Mouse (Mus musculus): ENCODE measurements at regions not wholly inside any gene's neighbourhood (a gene's known extent, or its start where the extent isn't known, plus 50 kb on each side); places are given as distances from the start of the nearest gene placed in this dataset.

DNA sequence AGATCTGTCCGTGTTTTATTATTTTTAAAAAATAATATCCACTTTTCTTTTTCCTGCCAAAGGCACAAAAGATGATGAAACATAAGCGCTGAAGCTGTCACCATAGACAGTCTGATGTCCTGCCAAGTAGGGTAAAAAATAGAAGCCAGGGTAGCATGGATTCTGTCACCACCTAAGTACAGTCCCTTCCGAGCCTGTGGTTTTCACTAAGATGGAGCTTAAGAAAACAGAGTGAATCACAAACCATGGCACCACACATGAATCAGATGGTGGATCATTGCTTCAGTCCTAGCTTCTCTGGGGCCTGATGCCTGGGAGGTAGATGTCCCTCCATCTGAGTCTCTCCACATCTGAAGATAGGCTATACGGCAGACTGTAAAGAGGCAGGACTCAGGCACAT lies 55.9 kb upstream of the Fmod start:
- ATAC-seq (ENCODE audit: extremely low read depth, insufficient number of reproducible peaks, low FRiP score, poor library complexity, severe bottlenecking): no peak
- DNase-seq (ENCODE audit: low spot score): no peak
- peaks cover 49% of the 10 kb centered on the region for H3K27me3 ChIP-seq (ENCODE audit: insufficient read depth, low read length)
- no peaks in the 10 kb centered on the region for H3K9me3 ChIP-seq (replicated peaks)
- peaks cover 8% of the 10 kb centered on the region for H3K4me1 ChIP-seq (ENCODE audit: insufficient read depth, low read depth, low read length)
- H3K4me3 ChIP-seq (ENCODE audit: low read depth, low read length): no peak overlapping the region
- TF ChIP-seq POLR2AphosphoS5 (IDR thresholded peaks at IDR 0.05; ENCODE audit: insufficient replicate concordance, low read depth, low read length) (no peak), GATA2 (IDR thresholded peaks at IDR 0.05; ENCODE audit: borderline replicate concordance, low read depth, low read length) (no peak), TAL1 (conservative IDR thresholded peaks at IDR 0.05; ENCODE audit: low read depth, low read length) (no peak), CTCF (IDR thresholded peaks at IDR 0.05; ENCODE audit: low read depth, low read length) (no peak)
- no peaks in the 10 kb centered on the region for H3K36me3 ChIP-seq (replicated peaks)

GRCm38 (mm10) chr1:133978271-133978988 lies 57.2 kb upstream of the Prelp start:
- H3K9me3 ChIP-seq (replicated peaks): no peaks in the 10 kb centered on the region
- H3K4me1 ChIP-seq (ENCODE audit: insufficient read depth, low read depth, low read length): peaks cover 8% of the 10 kb centered on the region
- H3K36me3 ChIP-seq (replicated peaks): no peaks in the 10 kb centered on the region
- no peak for TF ChIP-seq GATA2 (IDR thresholded peaks at IDR 0.05; ENCODE audit: borderline replicate concordance, low read depth, low read length)
- TF ChIP-seq POLR2AphosphoS5 (IDR thresholded peaks at IDR 0.05; ENCODE audit: insufficient replicate concordance, low read depth, low read length): no peak
- no peak for TF ChIP-seq TAL1 (conservative IDR thresholded peaks at IDR 0.05; ENCODE audit: low read depth, low read length)
- no peak for TF ChIP-seq GATA1 (IDR thresholded peaks at IDR 0.05; ENCODE audit: borderline replicate concordance, low read length)
- no peak for TF ChIP-seq CTCF (IDR thresholded peaks at IDR 0.05; ENCODE audit: low read depth, low read length)
- ATAC-seq (ENCODE audit: extremely low read depth, insufficient number of reproducible peaks, low FRiP score, poor library complexity, severe bottlenecking) (no peak), DNase-seq (ENCODE audit: low spot score) (no peak)
- H3K27me3 ChIP-seq (ENCODE audit: insufficient read depth, low read length): peaks cover 63% of the 10 kb centered on the region
- H3K4me3 ChIP-seq (ENCODE audit: low read depth, low read length): no peak overlapping the region

- H3K27me3 ChIP-seq (ENCODE audit: insufficient read depth, low read length): peaks cover 74% of the 10 kb centered on the region
- no peak for TF ChIP-seq TAL1 (conservative IDR thresholded peaks at IDR 0.05; ENCODE audit: low read depth, low read length)
- no peak for TF ChIP-seq GATA2 (IDR thresholded peaks at IDR 0.05; ENCODE audit: borderline replicate concordance, low read depth, low read length)
- TF ChIP-seq GATA1 (IDR thresholded peaks at IDR 0.05; ENCODE audit: borderline replicate concordance, low read length): no peak
- no peak for TF ChIP-seq CTCF (IDR thresholded peaks at IDR 0.05; ENCODE audit: low read depth, low read length)
- TF ChIP-seq POLR2AphosphoS5 (IDR thresholded peaks at IDR 0.05; ENCODE audit: insufficient replicate concordance, low read depth, low read length): no peak
- no peaks in the 10 kb centered on the region for H3K9me3 ChIP-seq (replicated peaks)
- ATAC-seq (ENCODE audit: extremely low read depth, insufficient number of reproducible peaks, low FRiP score, poor library complexity, severe bottlenecking): no peak
- H3K4me1 ChIP-seq (ENCODE audit: insufficient read depth, low read depth, low read length): peaks cover 12% of the 10 kb centered on the region
- DNase-seq (ENCODE audit: low spot score): no peak
- H3K4me3 ChIP-seq (ENCODE audit: low read depth, low read length): no peak overlapping the region
- no peaks in the 10 kb centered on the region for H3K36me3 ChIP-seq (replicated peaks)
Observed at GRCm38 (mm10) chr1:133977260-133977659, 56.0 kb upstream of the Prelp start.

- H3K9me3 ChIP-seq (replicated peaks): no peaks in the 10 kb centered on the region
- DNase-seq (ENCODE audit: low spot score): no peak
- H3K4me1 ChIP-seq (ENCODE audit: insufficient read depth, low read depth, low read length): peaks cover 14% of the 10 kb centered on the region
- H3K36me3 ChIP-seq (replicated peaks): no peaks in the 10 kb centered on the region
- H3K4me3 ChIP-seq (ENCODE audit: low read depth, low read length): no peak overlapping the region
- H3K27me3 ChIP-seq (ENCODE audit: insufficient read depth, low read length): peaks cover 80% of the 10 kb centered on the region
- no peak for TF ChIP-seq POLR2AphosphoS5 (IDR thresholded peaks at IDR 0.05; ENCODE audit: insufficient replicate concordance, low read depth, low read length)
- no peak for TF ChIP-seq GATA1 (IDR thresholded peaks at IDR 0.05; ENCODE audit: borderline replicate concordance, low read length)
- no peak for TF ChIP-seq GATA2 (IDR thresholded peaks at IDR 0.05; ENCODE audit: borderline replicate concordance, low read depth, low read length)
- TF ChIP-seq CTCF (IDR thresholded peaks at IDR 0.05; ENCODE audit: low read depth, low read length): no peak
- no peak for TF ChIP-seq TAL1 (conservative IDR thresholded peaks at IDR 0.05; ENCODE audit: low read depth, low read length)
- ATAC-seq (ENCODE audit: extremely low read depth, insufficient number of reproducible peaks, low FRiP score, poor library complexity, severe bottlenecking): no peak
Observed at GRCm38 (mm10) chr1:133973801-133974200, 52.6 kb upstream of the Prelp start.

DNA sequence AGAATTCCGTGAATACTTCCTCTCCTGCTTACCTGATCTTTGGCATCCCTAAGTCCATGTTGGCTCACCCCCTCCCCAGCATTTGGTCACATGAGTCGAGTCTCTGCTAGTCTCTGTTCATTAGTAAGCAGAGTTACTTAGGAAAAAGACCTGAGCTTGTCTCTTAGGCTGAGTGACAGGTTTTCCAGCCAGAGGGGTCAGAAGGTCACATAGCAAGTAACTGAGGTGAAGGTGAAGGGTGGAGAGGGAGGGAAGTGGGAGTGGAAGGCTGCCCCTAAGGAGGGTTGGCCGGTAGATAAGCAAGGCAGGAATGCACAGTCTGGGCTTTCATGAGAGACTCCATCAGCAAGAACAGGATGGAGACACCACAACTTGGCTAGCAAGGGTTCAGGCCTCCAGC lies 50.1 kb upstream of the Prelp start:
- TF ChIP-seq GATA1 (IDR thresholded peaks at IDR 0.05; ENCODE audit: borderline replicate concordance, low read length) (no peak), CTCF (IDR thresholded peaks at IDR 0.05; ENCODE audit: low read depth, low read length) (no peak), GATA2 (IDR thresholded peaks at IDR 0.05; ENCODE audit: borderline replicate concordance, low read depth, low read length) (no peak), TAL1 (conservative IDR thresholded peaks at IDR 0.05; ENCODE audit: low read depth, low read length) (no peak), POLR2AphosphoS5 (IDR thresholded peaks at IDR 0.05; ENCODE audit: insufficient replicate concordance, low read depth, low read length) (no peak)
- no peaks in the 10 kb centered on the region for H3K36me3 ChIP-seq (replicated peaks)
- ATAC-seq (ENCODE audit: extremely low read depth, insufficient number of reproducible peaks, low FRiP score, poor library complexity, severe bottlenecking) (no peak), DNase-seq (ENCODE audit: low spot score) (no peak)
- no peak overlapping the region for H3K4me3 ChIP-seq (ENCODE audit: low read depth, low read length)
- H3K4me1 ChIP-seq (ENCODE audit: insufficient read depth, low read depth, low read length): peaks cover 33% of the 10 kb centered on the region
- peaks cover 63% of the 10 kb centered on the region for H3K27me3 ChIP-seq (ENCODE audit: insufficient read depth, low read length)
- no peaks in the 10 kb centered on the region for H3K9me3 ChIP-seq (replicated peaks)

Data from G1E (cell line).